Mouse (Mus musculus) megakaryocyte, embryonic 14.5 days (primary cell): ENCODE measurements around the gene Akr1b7.

Experiments
- FLI1 ChIP-seq: IDR thresholded peaks from 2 replicates; pipeline ENCODE4 v1.6.1; 2012; ENCODE audit warnings: low read length, inconsistent platforms, mixed read lengths
- GATA1 ChIP-seq: IDR thresholded peaks from 3 replicates; pipeline ENCODE4 v1.6.1; 2012; ENCODE audit warnings: mixed read lengths, low read length, inconsistent platforms, borderline replicate concordance

- no peak for TF ChIP-seq GATA1
- TF ChIP-seq FLI1 = no peak
These were observed 36.6 kb downstream of the Akr1b7 start for GRCm38 (mm10) chr6:34448696-34449095.
